Mouse (Mus musculus): Measurements from ENCODE around the gene Cdh3. TPM values are rescaled to one million over a fixed set of nuclear protein-coding genes. Genes with fewer than 3 reads are reported as not detected.

Gene Cdh3
- polyA plus RNA-seq, 2 experiments: 0.60 to 1.4 TPM

DNA sequence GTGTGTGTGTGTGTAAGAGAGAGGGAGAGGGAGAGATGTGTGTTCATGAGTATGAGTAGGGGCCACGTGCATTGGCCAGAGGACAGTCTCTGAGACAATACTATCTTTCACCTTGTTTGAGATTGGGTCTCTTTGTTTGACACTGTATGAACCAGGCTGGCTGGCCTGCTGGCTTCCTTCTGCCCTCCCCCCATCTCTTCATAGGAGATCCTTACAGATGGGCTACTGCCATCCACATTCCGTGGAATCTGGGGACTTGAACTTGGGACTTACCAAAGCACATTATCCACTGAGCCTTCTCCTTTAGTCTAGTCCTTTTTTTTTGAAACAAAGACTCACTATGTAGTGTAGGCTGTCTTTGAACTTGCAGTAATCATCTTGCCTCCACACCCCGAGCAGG lies 2.2 kb upstream of the Cdh3 start:
- H3K4me2 ChIP-seq (ENCODE audit: low read depth): no peak overlapping the region
- H3K9ac ChIP-seq (replicated peaks): no peak overlapping the region

DNA sequence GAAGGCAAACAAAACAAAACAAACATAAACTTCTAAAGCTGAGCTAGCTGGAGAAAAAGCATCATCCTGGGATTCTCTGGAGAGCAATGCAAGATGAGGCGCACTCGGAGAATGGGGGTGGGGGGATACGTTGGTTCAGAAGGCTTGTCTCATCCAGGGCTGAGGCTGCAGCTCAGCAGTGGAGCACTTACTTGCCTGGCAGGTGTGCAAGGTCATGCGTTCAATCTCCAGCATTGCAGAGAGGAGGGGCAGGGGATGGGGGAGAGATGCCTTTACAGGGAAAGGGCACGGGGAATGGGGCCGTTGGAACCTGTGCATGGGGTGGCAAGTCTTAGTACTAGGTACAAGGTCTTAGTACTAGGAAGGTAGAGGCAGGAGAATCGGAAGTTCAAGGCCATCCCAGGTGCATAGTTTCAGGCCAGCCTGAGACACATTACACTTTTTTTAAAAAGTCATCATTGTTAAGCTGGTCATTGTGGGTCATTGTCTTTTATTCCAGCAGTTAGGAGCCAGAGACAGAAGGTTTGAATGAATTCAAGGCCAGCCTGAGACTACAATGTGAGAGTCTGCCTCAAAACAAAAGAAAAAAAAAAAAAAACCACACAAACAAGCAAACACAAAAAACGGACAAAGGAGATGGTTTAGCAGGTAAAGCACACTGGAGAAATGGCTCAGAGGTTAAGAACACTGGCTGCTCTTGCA lies 1.5 kb upstream of the Cdh3 start:
- H3K4me1 ChIP-seq (replicated peaks; ENCODE audit: control insufficient read depth in 2 of 2, insufficient read depth in 2 of 2, low read length in 1 of 2): no peaks in the 10 kb centered on the region
- H3K27ac ChIP-seq: no peak overlapping the region
- H3K36me3 ChIP-seq (replicated peaks; ENCODE audit: control insufficient read depth, insufficient read depth, low read depth): no peaks in the 10 kb centered on the region
- H3K4me3 ChIP-seq (ENCODE audit: insufficient read depth in 1 of 2, low read depth in 2 of 2, low read length in 2 of 2): no peak overlapping the region
- DNase-seq (ENCODE audit: low read depth in 3 of 3, low spot score in 3 of 3) (no peak), ATAC-seq (ENCODE audit: insufficient read depth) (no peak)
- no peak overlapping the region for H3K9ac ChIP-seq (replicated peaks)
- H3K4me2 ChIP-seq (ENCODE audit: low read depth): no peak overlapping the region
- H3K27me3 ChIP-seq (ENCODE audit: control insufficient read depth, insufficient read depth, low read length): peaks cover 55% of the 10 kb centered on the region
- WGBS (ENCODE audit: insufficient replicate concordance): 33% methylated on average over 8 of the region's 8 CpGs
- TF ChIP-seq CTCF (IDR thresholded peaks at IDR 0.05; ENCODE audit: low read depth): no peak
- TF ChIP-seq EP300 (IDR thresholded peaks at IDR 0.05; ENCODE audit: low read depth): no peak
- no peaks in the 10 kb centered on the region for H3K9me3 ChIP-seq (ENCODE audit: control insufficient read depth, low read length)

More for the DNA sequence above, 2.2 kb upstream of the Cdh3 start:
- Histone ChIP-seq H3K27me3 (ENCODE audit: control insufficient read depth, insufficient read depth, low read length) (peaks cover 55% of the 10 kb centered on the region), H3K36me3 (replicated peaks; ENCODE audit: control insufficient read depth, insufficient read depth, low read depth) (no peaks in the 10 kb centered on the region), H3K4me3 (ENCODE audit: insufficient read depth in 1 of 2, low read depth in 2 of 2, low read length in 2 of 2) (no peak overlapping the region), H3K27ac (no peak overlapping the region), H3K4me1 (replicated peaks; ENCODE audit: control insufficient read depth in 2 of 2, insufficient read depth in 2 of 2, low read length in 1 of 2) (no peaks in the 10 kb centered on the region), H3K9me3 (ENCODE audit: control insufficient read depth, low read length) (no peaks in the 10 kb centered on the region)
- no peak for DNase-seq (ENCODE audit: low read depth in 3 of 3, low spot score in 3 of 3)
- 21% methylated on average over 3 of the region's 3 CpGs for WGBS (ENCODE audit: insufficient replicate concordance)
- TF ChIP-seq EP300 (IDR thresholded peaks at IDR 0.05; ENCODE audit: low read depth): no peak
- TF ChIP-seq CTCF (IDR thresholded peaks at IDR 0.05; ENCODE audit: low read depth): no peak
- ATAC-seq (ENCODE audit: insufficient read depth): no peak

DNA sequence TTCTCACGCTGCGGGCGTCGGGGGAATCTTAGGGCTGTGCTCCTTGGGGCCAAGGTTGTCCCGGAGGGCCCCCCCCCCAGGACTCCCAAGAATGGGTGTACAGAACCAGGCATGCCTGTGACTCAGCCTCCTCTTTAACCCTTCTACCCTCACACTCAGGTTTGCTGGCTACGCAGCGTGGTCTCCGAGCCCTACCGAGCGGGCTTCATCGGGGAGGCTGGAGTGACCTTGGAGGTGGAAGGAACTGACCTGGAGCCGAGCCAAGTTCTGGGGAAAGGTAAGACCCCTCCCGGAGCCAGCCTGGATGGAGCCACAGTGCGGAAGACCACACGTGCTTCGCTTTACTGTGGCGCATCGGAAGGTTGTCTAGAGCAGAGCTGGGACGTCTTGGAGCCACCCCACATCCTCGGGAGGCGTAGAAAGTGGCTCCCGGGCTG lies 392 bp downstream of the Cdh3 start:
- 3% methylated on average over 22 of the region's 22 CpGs for WGBS (ENCODE audit: insufficient replicate concordance)
- no peak overlapping the region for H3K27ac ChIP-seq

GRCm38 (mm10) chr8:106511531-106512041 lies 895 bp downstream of the Cdh3 start:
- ATAC-seq (ENCODE audit: insufficient read depth): no peak
- no peak for DNase-seq (ENCODE audit: low read depth in 3 of 3, low spot score in 3 of 3)
- WGBS (ENCODE audit: insufficient replicate concordance): 4% methylated on average over 30 of the region's 30 CpGs
- Histone ChIP-seq H3K9ac (replicated peaks) (no peak overlapping the region), H3K27ac (no peak overlapping the region), H3K9me3 (ENCODE audit: control insufficient read depth, low read length) (no peaks in the 10 kb centered on the region), H3K36me3 (replicated peaks; ENCODE audit: control insufficient read depth, insufficient read depth, low read depth) (no peaks in the 10 kb centered on the region), H3K4me2 (ENCODE audit: low read depth) (peak overlapping the region; percentile 38), H3K4me1 (replicated peaks; ENCODE audit: control insufficient read depth in 2 of 2, insufficient read depth in 2 of 2, low read length in 1 of 2) (no peaks in the 10 kb centered on the region), H3K4me3 (ENCODE audit: insufficient read depth in 1 of 2, low read depth in 2 of 2, low read length in 2 of 2) (peak overlapping the region; percentile 20 to 22), H3K27me3 (ENCODE audit: control insufficient read depth, insufficient read depth, low read length) (peaks cover 55% of the 10 kb centered on the region)
- TF ChIP-seq CTCF (IDR thresholded peaks at IDR 0.05; ENCODE audit: low read depth): no peak
- no peak for TF ChIP-seq EP300 (IDR thresholded peaks at IDR 0.05; ENCODE audit: low read depth)

More for the DNA sequence above, 392 bp downstream of the Cdh3 start:
- TF ChIP-seq EP300 (IDR thresholded peaks at IDR 0.05; ENCODE audit: low read depth): no peak
- no peak for TF ChIP-seq CTCF (IDR thresholded peaks at IDR 0.05; ENCODE audit: low read depth)
- no peak for DNase-seq (ENCODE audit: low read depth in 3 of 3, low spot score in 3 of 3)
- Histone ChIP-seq H3K4me2 (ENCODE audit: low read depth) (peak overlapping the region; percentile 38), H3K27me3 (ENCODE audit: control insufficient read depth, insufficient read depth, low read length) (peaks cover 55% of the 10 kb centered on the region), H3K4me3 (ENCODE audit: insufficient read depth in 1 of 2, low read depth in 2 of 2, low read length in 2 of 2) (peak overlapping the region; percentile 22 to 27), H3K9ac (replicated peaks) (0 out of 2 replicates have a peak overlapping the region, but pooled peaks have one; percentile 9), H3K36me3 (replicated peaks; ENCODE audit: control insufficient read depth, insufficient read depth, low read depth) (no peaks in the 10 kb centered on the region), H3K4me1 (replicated peaks; ENCODE audit: control insufficient read depth in 2 of 2, insufficient read depth in 2 of 2, low read length in 1 of 2) (no peaks in the 10 kb centered on the region), H3K9me3 (ENCODE audit: control insufficient read depth, low read length) (no peaks in the 10 kb centered on the region)
- ATAC-seq (ENCODE audit: insufficient read depth): no peak

GRCm38 (mm10) chr8:106512475-106513150 lies 1.9 kb downstream of the Cdh3 start:
- no peak for DNase-seq (ENCODE audit: low read depth in 3 of 3, low spot score in 3 of 3)
- no peak for TF ChIP-seq CTCF (IDR thresholded peaks at IDR 0.05; ENCODE audit: low read depth)
- no peak for TF ChIP-seq EP300 (IDR thresholded peaks at IDR 0.05; ENCODE audit: low read depth)
- H3K27ac ChIP-seq: no peak overlapping the region
- WGBS (ENCODE audit: insufficient replicate concordance): 35% methylated on average over 7 of the region's 7 CpGs
- peaks cover 49% of the 10 kb centered on the region for H3K27me3 ChIP-seq (ENCODE audit: control insufficient read depth, insufficient read depth, low read length)
- H3K4me3 ChIP-seq (ENCODE audit: insufficient read depth in 1 of 2, low read depth in 2 of 2, low read length in 2 of 2): no peak overlapping the region
- ATAC-seq (ENCODE audit: insufficient read depth): no peak
- H3K36me3 ChIP-seq (replicated peaks; ENCODE audit: control insufficient read depth, insufficient read depth, low read depth): no peaks in the 10 kb centered on the region
- no peak overlapping the region for H3K9ac ChIP-seq (replicated peaks)
- no peaks in the 10 kb centered on the region for H3K4me1 ChIP-seq (replicated peaks; ENCODE audit: control insufficient read depth in 2 of 2, insufficient read depth in 2 of 2, low read length in 1 of 2)
- no peaks in the 10 kb centered on the region for H3K9me3 ChIP-seq (ENCODE audit: control insufficient read depth, low read length)
- H3K4me2 ChIP-seq (ENCODE audit: low read depth): no peak overlapping the region
